Mouse (Mus musculus): Measurements from ENCODE around the gene Tmem150b.

DNA sequence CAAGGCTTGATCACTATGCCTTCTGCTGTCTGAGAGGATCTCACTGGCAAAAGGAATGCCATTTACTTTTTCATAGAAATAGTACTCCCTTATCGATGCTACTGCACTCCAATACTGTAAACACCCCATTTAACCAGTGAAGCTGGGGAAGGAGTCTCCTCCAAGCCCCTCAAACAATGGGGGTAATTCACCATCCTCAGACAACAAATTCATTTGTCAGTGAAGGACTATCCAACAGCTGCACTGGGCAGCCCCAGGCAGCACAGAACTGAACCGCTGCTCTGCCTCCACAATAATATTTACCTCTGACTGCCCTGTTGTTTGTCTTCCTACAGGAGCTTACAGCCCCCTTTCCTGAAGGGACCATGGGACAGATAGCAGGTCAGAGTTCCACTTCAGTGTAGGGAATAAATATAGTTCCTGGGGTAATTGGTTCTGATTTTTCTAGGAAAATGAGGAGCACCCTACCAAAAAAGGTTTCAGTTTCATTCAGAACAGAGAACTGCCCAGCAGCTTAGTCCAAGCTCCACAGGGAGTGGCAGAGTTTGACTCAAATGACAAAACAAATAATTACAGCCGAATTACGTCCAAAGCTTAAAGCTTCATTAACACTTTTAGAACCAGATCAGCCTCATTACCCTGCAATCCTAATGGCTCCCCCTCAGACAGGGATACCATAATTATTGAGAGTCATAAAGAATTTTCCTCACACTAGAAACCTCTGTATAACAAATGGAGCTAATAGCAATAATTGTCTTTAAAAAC lies 40.1 kb upstream of the Tmem150b start:
- no peak for TF ChIP-seq CTCF (IDR thresholded peaks at IDR 0.05; ENCODE audit: control insufficient read depth, insufficient read depth, insufficient replicate concordance, low read depth, low read length)
- no peak for TF ChIP-seq POLR2A (IDR thresholded peaks at IDR 0.05; ENCODE audit: control insufficient read depth, low read depth, low read length)
